Mouse (Mus musculus) layer of hippocampus, postnatal 14 days (tissue): ENCODE measurements at regions not wholly inside any gene's neighbourhood (a gene's known extent, or its start where the extent isn't known, plus 50 kb on each side); places are given as distances from the start of the nearest gene placed in this dataset.
"Not testable (repeated sequence)": the region's sequence is repeated elsewhere in the genome, so short reads cannot be mapped to it uniquely, and the experiment has no call there.

Experiments
- DNase-seq, 2 experiments: peaks; one replicate each; pipeline ENCODE4 v3.0.0; 2021 to 2022; ENCODE audit warnings: low spot score in 2 of 2, mixed read lengths in 1 of 2

- DNase-seq: no peak
Observed at GRCm38 (mm10) chr2:3864872-3865271, 152.6 kb upstream of the Frmd4a start.

GRCm38 (mm10) chr2:3866736-3867135 is 150.8 kb upstream of the Frmd4a start:
- not testable (repeated sequence) for DNase-seq

GRCm38 (mm10) chr2:3869701-3870100 is 147.8 kb upstream of the Frmd4a start:
- no peak for DNase-seq

GRCm38 (mm10) chr2:3871748-3872147 is 145.8 kb upstream of the Frmd4a start:
- no peak for DNase-seq

- DNase-seq: no peak
Observed at GRCm38 (mm10) chr2:3887000-3887399, 130.5 kb upstream of the Frmd4a start.

- no peak for DNase-seq
Observed at GRCm38 (mm10) chr2:3887845-3888433, 129.6 kb upstream of the Frmd4a start.

GRCm38 (mm10) chr2:3889381-3889780 is 128.1 kb upstream of the Frmd4a start:
- DNase-seq: no peak

GRCm38 (mm10) chr2:3890462-3890861 is 127.1 kb upstream of the Frmd4a start:
- DNase-seq: no peak

GRCm38 (mm10) chr2:3907026-3907425 is 110.5 kb upstream of the Frmd4a start:
- DNase-seq: no peak

GRCm38 (mm10) chr2:3908192-3908591 is 109.3 kb upstream of the Frmd4a start:
- DNase-seq: no peak

- no peak for DNase-seq
Observed at GRCm38 (mm10) chr2:3910086-3910891, 107.2 kb upstream of the Frmd4a start.

GRCm38 (mm10) chr2:3915141-3915540 is 102.4 kb upstream of the Frmd4a start:
- no peak for DNase-seq

GRCm38 (mm10) chr2:3916365-3916764 is 101.2 kb upstream of the Frmd4a start:
- DNase-seq: no peak

- peak in 1 of 2 experiments; percentile 69 for DNase-seq
Observed at GRCm38 (mm10) chr2:3918156-3918555, 99.4 kb upstream of the Frmd4a start.

GRCm38 (mm10) chr2:3919893-3920292 is 97.6 kb upstream of the Frmd4a start:
- no peak for DNase-seq

- DNase-seq: not testable (repeated sequence)
Observed at GRCm38 (mm10) chr2:3921084-3921483, 96.4 kb upstream of the Frmd4a start.

- DNase-seq: no peak
Observed at GRCm38 (mm10) chr2:3922739-3923138, 94.8 kb upstream of the Frmd4a start.

GRCm38 (mm10) chr2:3924696-3925095 is 92.8 kb upstream of the Frmd4a start:
- DNase-seq: no peak

- no peak for DNase-seq
Observed at GRCm38 (mm10) chr2:3925199-3925598, 92.3 kb upstream of the Frmd4a start.

- no peak for DNase-seq
Observed at GRCm38 (mm10) chr2:3926129-3926528, 91.4 kb upstream of the Frmd4a start.

GRCm38 (mm10) chr2:3927141-3927810 is 90.2 kb upstream of the Frmd4a start:
- DNase-seq: no peak

- DNase-seq: no peak
Observed at GRCm38 (mm10) chr2:3927853-3928252, 89.7 kb upstream of the Frmd4a start.
